Mouse (Mus musculus): ENCODE data around the gene Atat1.

Gene Atat1

GRCm38 (mm10) chr17:35870151-35870883, 39.6 kb downstream of the Atat1 start:
- ChIA-PET POLR2A (interaction anchor here (0.6 to 19.8 kb wide), 35 partner anchors 9 to 959 kb away, joined by 3 to 490 read pairs (median 4); partner anchors contain the start of genes Nrm (in 4 of the 4), Mdc1 (in 3 of the 4), Dhx16 (in 2 of the 4) and Flot1 (in 2 of the 4)), CTCF (interaction anchor here (0.6 to 2.9 kb wide), 13 partner anchors 9 to 131 kb away, joined by 3 to 11 read pairs (median 5); no protein-coding TSS in a partner anchor)

- POLR2A ChIA-PET, result interaction anchor here (0.7 to 19.8 kb wide), 31 partner anchors 9 to 135 kb away, joined by 3 to 490 read pairs (median 5); partner anchors contain the start of genes Ier3 (in 3 of the 4), Mdc1 (in 3 of the 4), 2310061I04Rik (in 1 of the 4) and Dhx16 (in 1 of the 4)
- CTCF ChIA-PET, result interaction anchor here in 3 of 4 experiments (0.7 to 2.9 kb wide), 12 partner anchors 11 to 285 kb away, joined by 3 to 11 read pairs (median 4); partner anchors contain the start of gene Mdc1 (in 1 of the 3)
Measured at GRCm38 (mm10) chr17:35869346-35870067, 40.4 kb downstream of the Atat1 start.

GRCm38 (mm10) chr17:35868961-35869345, 40.9 kb downstream of the Atat1 start:
- ChIA-PET POLR2A (interaction anchor here (0.7 to 19.8 kb wide), 22 partner anchors 8 to 135 kb away, joined by 3 to 490 read pairs (median 5); partner anchors contain the start of genes Mdc1 (in 3 of the 4), Ier3 (in 2 of the 4), 2310061I04Rik (in 1 of the 4) and Dhx16 (in 1 of the 4)), CTCF (interaction anchor here (0.5 to 2.9 kb wide), 12 partner anchors 11 to 1322 kb away, joined by 3 to 11 read pairs (median 4); partner anchors contain the start of gene Mdc1 (in 1 of the 4))

GRCm38 (mm10) chr17:35868165-35868820, 41.6 kb downstream of the Atat1 start:
- POLR2A ChIA-PET, result interaction anchor here in 3 of 4 experiments (0.6 to 19.8 kb wide), 19 partner anchors 8 to 71 kb away, joined by 3 to 490 read pairs (median 4); partner anchors contain the start of genes Dhx16 (in 1 of the 3), Ier3 (in 1 of the 3), Mdc1 (in 1 of the 3) and Mrps18b (in 1 of the 3)
- CTCF ChIA-PET, result interaction anchor here (0.5 to 2.3 kb wide), 6 partner anchors 21 to 1323 kb away, joined by 3 to 11 read pairs (median 4); partner anchors contain the start of gene Mdc1 (in 1 of the 4)

- CTCF ChIA-PET, result interaction anchor here in 3 of 4 experiments (0.5 to 2.5 kb wide), 7 partner anchors 9 to 172 kb away, joined by 3 to 8 read pairs (median 4); partner anchors contain the start of genes Dhx16 (in 1 of the 3) and Flot1 (in 1 of the 3)
- POLR2A ChIA-PET, result interaction anchor here (0.5 to 19.8 kb wide), 31 partner anchors 7 to 1240 kb away, joined by 3 to 490 read pairs (median 4); partner anchors contain the start of genes Mdc1 (in 3 of the 4), Dhx16 (in 2 of the 4), Ier3 (in 2 of the 4) and Mrps18b (in 2 of the 4)
Measured at GRCm38 (mm10) chr17:35866911-35867890, 42.7 kb downstream of the Atat1 start.

GRCm38 (mm10) chr17:35866281-35866831, 43.5 kb downstream of the Atat1 start:
- POLR2A ChIA-PET, result interaction anchor here (0.5 to 19.8 kb wide), 26 partner anchors 8 to 1239 kb away, joined by 3 to 490 read pairs (median 4); partner anchors contain the start of genes Mdc1 (in 3 of the 4), Dhx16 (in 2 of the 4), Ier3 (in 2 of the 4) and Mrps18b (in 2 of the 4)

GRCm38 (mm10) chr17:35865481-35866280, 44.2 kb downstream of the Atat1 start, which contains the start of gene Ppp1r18:
Gene Ppp1r18, plus strand, starts transcription at chr17:35865593.
- CTCF ChIA-PET, result interaction anchor here (0.6 to 3.1 kb wide), 13 partner anchors 8 to 170 kb away, joined by 3 to 17 read pairs (median 5); partner anchors contain the start of gene Dhx16 (in 3 of the 4)

More at GRCm38 (mm10) chr17:35866281-35866831, 43.5 kb downstream of the Atat1 start:
- CTCF ChIA-PET, result interaction anchor here in 3 of 4 experiments (0.6 to 2.5 kb wide), 6 partner anchors 7 to 171 kb away, joined by 3 to 8 read pairs (median 5); partner anchors contain the start of genes Dhx16 (in 1 of the 3) and Flot1 (in 1 of the 3)

GRCm38 (mm10) chr17:35864832-35865353, 45.0 kb downstream of the Atat1 start:
- CTCF ChIA-PET, result interaction anchor here (0.7 to 3.1 kb wide), 10 partner anchors 9 to 133 kb away, joined by 3 to 17 read pairs (median 6); partner anchors contain the start of gene Dhx16 (in 2 of the 4)
- POLR2A ChIA-PET, result interaction anchor here (0.6 to 19.8 kb wide), 26 partner anchors 8 to 54 kb away, joined by 3 to 490 read pairs (median 4); partner anchors contain the start of genes Mdc1 (in 3 of the 4), Flot1 (in 2 of the 4), Ier3 (in 1 of the 4) and Tubb5 (in 1 of the 4)

More at GRCm38 (mm10) chr17:35865481-35866280, 44.2 kb downstream of the Atat1 start, which contains the start of gene Ppp1r18:
- POLR2A ChIA-PET, result interaction anchor here (0.7 to 19.8 kb wide), 25 partner anchors 7 to 72 kb away, joined by 3 to 490 read pairs (median 5); partner anchors contain the start of genes Flot1 (in 2 of the 4), Ier3 (in 2 of the 4), Mdc1 (in 2 of the 4) and Mrps18b (in 1 of the 4)

GRCm38 (mm10) chr17:35861198-35861857, 48.5 kb downstream of the Atat1 start, which contains the start of gene Nrm:
Gene Nrm, plus strand, starts transcription at chr17:35861318.
- ChIA-PET CTCF (interaction anchor here (0.6 to 6.7 kb wide), 30 partner anchors 10 to 328 kb away, joined by 3 to 57 read pairs (median 4); partner anchors contain the start of genes Ier3 (in 2 of the 4), Mdc1 (in 2 of the 4) and Dhx16 (in 1 of the 4)), POLR2A (interaction anchor here (0.6 to 19.8 kb wide), 70 partner anchors 8 to 1727 kb away, joined by 3 to 490 read pairs (median 5); partner anchors contain the start of genes Ier3 (in 4 of the 4), Flot1 (in 3 of the 4), Mdc1 (in 3 of the 4) and Tubb5 (in 3 of the 4))

- ChIA-PET CTCF (interaction anchor here (0.6 to 6.7 kb wide), 22 partner anchors 10 to 328 kb away, joined by 3 to 57 read pairs (median 4); partner anchors contain the start of genes Mdc1 (in 2 of the 4), Dhx16 (in 1 of the 4) and Ier3 (in 1 of the 4)), POLR2A (interaction anchor here (0.5 to 19.8 kb wide), 64 partner anchors 8 to 1176 kb away, joined by 3 to 490 read pairs (median 5); partner anchors contain the start of genes Ier3 (in 4 of the 4), Flot1 (in 3 of the 4), Mdc1 (in 3 of the 4) and Mrps18b (in 3 of the 4))
Measured at GRCm38 (mm10) chr17:35860831-35861197, 49.1 kb downstream of the Atat1 start.

GRCm38 (mm10) chr17:35859835-35860234, 50.0 kb downstream of the Atat1 start:
- CTCF ChIA-PET, result interaction anchor here in 3 of 4 experiments (1.5 to 6.7 kb wide), 6 partner anchors 10 to 78 kb away, joined by 3 to 57 read pairs (median 10); no protein-coding TSS in a partner anchor
- POLR2A ChIA-PET, result interaction anchor here (0.6 to 19.8 kb wide), 42 partner anchors 8 to 121 kb away, joined by 3 to 490 read pairs (median 6); partner anchors contain the start of genes Flot1 (in 3 of the 4), Ier3 (in 3 of the 4), Mdc1 (in 3 of the 4) and Tubb5 (in 3 of the 4)

GRCm38 (mm10) chr17:35859371-35859770, 50.5 kb downstream of the Atat1 start:
- CTCF ChIA-PET, result interaction anchor here in 3 of 4 experiments (1.5 to 6.7 kb wide), 4 partner anchors 12 to 24 kb away, joined by 4 to 57 read pairs (median 9); no protein-coding TSS in a partner anchor

More at GRCm38 (mm10) chr17:35859371-35859770, 50.5 kb downstream of the Atat1 start:
- POLR2A ChIA-PET, result interaction anchor here in 3 of 4 experiments (0.6 to 19.8 kb wide), 26 partner anchors 9 to 121 kb away, joined by 3 to 490 read pairs (median 12); partner anchors contain the start of genes Mdc1 (in 3 of the 3), Dhx16 (in 2 of the 3), Ier3 (in 2 of the 3) and Tubb5 (in 2 of the 3)

All from embryonic stem cell, embryonic (primary cell).